Mouse (Mus musculus): Measurements from ENCODE around the gene Mmp23.

DNA sequence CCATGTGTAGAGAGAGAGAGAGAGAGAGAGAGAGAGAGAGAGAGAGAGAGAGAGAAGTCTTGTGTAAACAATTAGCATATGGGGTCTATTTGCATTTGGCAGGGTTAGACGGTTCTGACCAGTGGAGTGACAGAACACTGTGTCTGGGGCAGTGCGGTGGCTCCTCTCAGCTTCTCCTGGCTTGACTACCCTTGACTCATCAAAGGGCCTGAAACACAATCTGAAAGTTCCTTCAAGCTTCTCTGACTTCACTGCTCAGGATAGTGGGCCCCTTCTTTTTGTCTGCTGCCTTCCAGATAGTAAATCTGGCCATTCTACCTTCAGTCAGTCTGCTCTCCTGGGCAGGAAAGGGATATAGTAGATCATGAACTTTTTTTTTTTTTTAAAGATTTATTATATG, 46.4 kb downstream of the Mmp23 start:
- TF ChIP-seq POLR2A (IDR thresholded peaks at IDR 0.05; ENCODE audit: extremely low read depth, insufficient read depth, low read length), result no peak
- no peak for TF ChIP-seq CTCF (IDR thresholded peaks at IDR 0.05; ENCODE audit: low read depth, low read length)

All from liver, adult 2 months (tissue).